Mouse (Mus musculus): ENCODE data around the gene Fam117a. TPM values are rescaled to one million over a fixed set of nuclear protein-coding genes. Genes with fewer than 3 reads are reported as not detected.

Gene Fam117a
- total RNA-seq, 2 experiments from 2014 or later, result 1.6 to 2.6 TPM

GRCm38 (mm10) chr11:95330662-95331061 lies 6.2 kb upstream of the Fam117a start:
- no peak for DNase-seq (ENCODE audit: low spot score)

- DNase-seq (ENCODE audit: low spot score), result no peak
These were observed 3.6 kb upstream of the Fam117a start for GRCm38 (mm10) chr11:95333209-95333608.

GRCm38 (mm10) chr11:95333805-95334204 lies 3.0 kb upstream of the Fam117a start:
- no peak for DNase-seq (ENCODE audit: low spot score)

- no peak for DNase-seq (ENCODE audit: low spot score)
These were observed 2.3 kb upstream of the Fam117a start for GRCm38 (mm10) chr11:95334448-95335060.

- DNase-seq (ENCODE audit: low spot score), result peak; percentile 55
These were observed 453 bp downstream of the Fam117a start for GRCm38 (mm10) chr11:95337129-95337813.

GRCm38 (mm10) chr11:95337846-95338342 lies 1.1 kb downstream of the Fam117a start:
- DNase-seq (ENCODE audit: low spot score), result no peak

GRCm38 (mm10) chr11:95339471-95340021 lies 2.7 kb downstream of the Fam117a start:
- DNase-seq (ENCODE audit: low spot score), result no peak

- DNase-seq (ENCODE audit: low spot score), result no peak
These were observed 3.4 kb downstream of the Fam117a start for GRCm38 (mm10) chr11:95340259-95340658.

GRCm38 (mm10) chr11:95340664-95341063 lies 3.8 kb downstream of the Fam117a start:
- DNase-seq (ENCODE audit: low spot score), result no peak

- no peak for DNase-seq (ENCODE audit: low spot score)
These were observed 6.4 kb downstream of the Fam117a start for GRCm38 (mm10) chr11:95343180-95343579.

- DNase-seq (ENCODE audit: low spot score), result no peak
These were observed 7.4 kb downstream of the Fam117a start for GRCm38 (mm10) chr11:95344181-95344580.

GRCm38 (mm10) chr11:95350289-95350688 lies 13.5 kb downstream of the Fam117a start:
- DNase-seq (ENCODE audit: low spot score), result no peak

GRCm38 (mm10) chr11:95350960-95351359 lies 14.1 kb downstream of the Fam117a start:
- DNase-seq (ENCODE audit: low spot score), result no peak

- no peak for DNase-seq (ENCODE audit: low spot score)
These were observed 15.9 kb downstream of the Fam117a start for GRCm38 (mm10) chr11:95352686-95353085.

GRCm38 (mm10) chr11:95353226-95353625 lies 16.4 kb downstream of the Fam117a start:
- no peak for DNase-seq (ENCODE audit: low spot score)

- no peak for DNase-seq (ENCODE audit: low spot score)
These were observed 17.6 kb downstream of the Fam117a start for GRCm38 (mm10) chr11:95354228-95354944.

- no peak for DNase-seq (ENCODE audit: low spot score)
These were observed 18.3 kb downstream of the Fam117a start for GRCm38 (mm10) chr11:95354945-95355660.

GRCm38 (mm10) chr11:95355661-95356011 lies 18.8 kb downstream of the Fam117a start:
- no peak for DNase-seq (ENCODE audit: low spot score)

- no peak for DNase-seq (ENCODE audit: low spot score)
These were observed 19.2 kb downstream of the Fam117a start for GRCm38 (mm10) chr11:95356039-95356438.

GRCm38 (mm10) chr11:95356469-95357273 lies 19.9 kb downstream of the Fam117a start:
- peak; percentile 43 for DNase-seq (ENCODE audit: low spot score)

GRCm38 (mm10) chr11:95358263-95358662 lies 21.4 kb downstream of the Fam117a start:
- DNase-seq (ENCODE audit: low spot score), result no peak

Measured in gastrocnemius, adult 18-20 months (tissue).